Mouse (Mus musculus) embryonic fibroblast, embryonic 13.5 days (primary cell): ENCODE measurements around the gene Gm13088.
"Not testable (repeated sequence)": the region's sequence is repeated elsewhere in the genome, so short reads cannot be mapped to it uniquely, and the experiment has no call there.

Source experiments
- CTCF ChIP-seq: IDR thresholded peaks from 2 replicates; pipeline ENCODE4 v1.5.1; 2011; ENCODE audit warnings: mild to moderate bottlenecking, control low read depth, low read length, moderate library complexity, borderline replicate concordance; ENCODE audit not compliant: insufficient read depth
- POLR2A ChIP-seq: IDR thresholded peaks from 2 replicates; pipeline ENCODE4 v1.6.1; 2011; ENCODE audit warnings: low read depth, mild to moderate bottlenecking, control low read depth, low read length, moderate library complexity

DNA sequence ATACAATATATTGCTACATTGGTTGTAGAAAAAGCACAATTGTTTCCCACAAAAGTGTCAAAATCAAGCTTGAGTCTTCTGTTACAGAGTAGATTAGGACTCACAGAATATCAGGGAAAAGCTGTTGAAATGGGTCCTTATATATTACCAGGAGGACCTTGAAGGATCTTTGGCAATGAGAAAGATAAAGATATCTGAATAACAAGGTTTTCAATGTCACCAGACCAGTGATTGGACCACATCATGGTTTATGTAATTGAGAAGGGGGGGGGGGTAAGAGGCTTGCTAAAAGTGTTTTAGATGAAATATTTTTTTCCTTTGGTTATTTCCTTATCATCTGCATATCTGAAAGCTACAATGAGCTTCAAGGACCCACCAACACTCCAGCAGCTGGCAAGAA lies 42.3 kb downstream of the Gm13088 start, which contains the start of gene Gm13083:
- TF ChIP-seq POLR2A, CTCF: not testable (repeated sequence)
